Comparison of ENCODE assay signal across 8 mouse cellular contexts in the genomic region with DNA sequence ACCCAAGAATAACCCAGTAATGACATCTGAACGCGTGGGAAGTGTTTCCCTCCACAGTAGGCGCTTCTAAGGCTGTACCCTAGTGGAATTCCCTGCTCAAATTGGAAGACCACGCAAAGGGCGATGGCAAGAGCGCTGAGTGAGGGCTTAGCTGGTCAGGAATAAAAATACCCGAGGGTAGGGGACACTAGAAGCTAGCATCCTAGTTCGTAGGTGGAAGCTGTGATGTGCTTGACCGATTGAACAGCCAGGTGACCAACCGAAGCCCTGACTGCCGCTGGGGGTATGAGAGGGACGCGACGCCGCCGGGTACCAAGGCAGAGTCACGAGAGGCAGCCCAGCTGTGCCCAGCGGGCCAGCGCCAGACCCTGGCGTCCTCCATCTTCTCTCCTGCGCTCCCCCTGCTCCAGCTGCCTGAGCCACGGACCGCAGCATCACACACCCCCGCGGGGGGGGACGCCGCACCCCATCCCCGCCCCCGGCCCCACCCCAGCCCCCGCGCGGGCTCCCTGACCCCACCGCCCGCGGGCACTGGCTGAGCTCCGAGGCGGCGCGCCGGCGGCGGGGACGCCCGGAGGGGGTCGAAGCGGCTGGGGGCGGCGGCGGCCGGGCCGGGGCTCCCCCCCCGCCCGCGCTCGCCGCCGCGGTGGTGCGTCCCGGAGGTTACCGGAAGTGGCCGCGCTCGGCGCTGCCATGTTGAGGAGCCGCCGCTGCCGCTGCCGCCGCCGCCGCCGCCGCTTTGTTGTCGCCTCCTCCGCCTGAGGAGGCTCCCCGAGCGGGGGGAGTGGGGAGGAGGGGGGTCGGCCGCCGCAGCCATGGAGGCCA. TPM values are rescaled to one million over a fixed set of nuclear protein-coding genes. Genes with fewer than 3 reads are reported as not detected.
DNase-seq lines count a peak whose midpoint lies in the region; ATAC-seq and TF ChIP-seq lines count a peak whose summit lies in the region.

Vezf1 (plus strand) TSS at position 694 of the 825 bp plus-strand sequence.

- DNase-seq in CD4-positive helper T cell, adult 2 months (ENCODE audit: low read depth, low spot score), result peak; percentile 87
- peak; percentile 90 for DNase-seq in brain, embryonic 14.5 days (ENCODE audit: low read depth)
- peak; percentile 81 for DNase-seq in liver, embryonic 11.5 days (ENCODE audit: low spot score)
- peak; percentile 71 to 73 for DNase-seq in spleen, postnatal 36 days (ENCODE audit: low spot score in 2 of 2)

- no peaks in the 10 kb centered on the region for H3K9me3 ChIP-seq in erythroblast, embryonic 14.5 days (ENCODE audit: control insufficient read depth, low read length)
- H3K9me3 ChIP-seq in heart, embryonic 11.5 days (replicated peaks; ENCODE audit: control insufficient read depth, low read length), result no peaks in the 10 kb centered on the region
- H3K9me3 ChIP-seq in kidney, embryonic 15.5 days (replicated peaks), result no peaks in the 10 kb centered on the region
- H3K9me3 ChIP-seq in liver, embryonic 11.5 days (ENCODE audit: control insufficient read depth, low read length), result no peaks in the 10 kb centered on the region

- peak; percentile 86 for ATAC-seq in heart, embryonic 11.5 days (replicated peaks; ENCODE audit: insufficient number of reproducible peaks, low FRiP score, low TSS enrichment)
- peak; percentile 87 for ATAC-seq in kidney, embryonic 15.5 days (replicated peaks; ENCODE audit: low FRiP score)
- ATAC-seq in liver, embryonic 11.5 days (replicated peaks; ENCODE audit: low FRiP score), result peak; percentile 80

- peaks cover 10% of the 10 kb centered on the region for H3K36me3 ChIP-seq in erythroblast, embryonic 14.5 days (ENCODE audit: control insufficient read depth)
- H3K36me3 ChIP-seq in heart, embryonic 11.5 days (ENCODE audit: control insufficient read depth, insufficient read depth, low read length), result no peaks in the 10 kb centered on the region
- no peaks in the 10 kb centered on the region for H3K36me3 ChIP-seq in kidney, embryonic 15.5 days
- H3K36me3 ChIP-seq in liver, embryonic 11.5 days (ENCODE audit: control insufficient read depth, insufficient read depth, low read length), result no peaks in the 10 kb centered on the region
- H3K36me3 ChIP-seq in myocyte (ENCODE audit: control insufficient read depth, insufficient read depth), result no peaks in the 10 kb centered on the region

- under 1% methylated on average over 65 of the region's 81 CpGs for WGBS in heart, embryonic 11.5 days (ENCODE audit: insufficient replicate concordance)
- WGBS in kidney, embryonic 15.5 days, result under 1% methylated on average over 63 of the region's 81 CpGs
- under 1% methylated on average over 49 of the region's 81 CpGs for WGBS in liver, embryonic 11.5 days

- peaks cover 44% of the 10 kb centered on the region for H3K79me2 ChIP-seq in myocyte (ENCODE audit: control insufficient read depth, insufficient read depth)

- peak within 1 kb of the TSS; percentile 94 for H3K4me2 ChIP-seq in heart, embryonic 11.5 days
- H3K4me2 ChIP-seq in kidney, embryonic 15.5 days, result peak within 1 kb of the TSS; percentile 92
- peak within 1 kb of the TSS; percentile 92 for H3K4me2 ChIP-seq in liver, embryonic 11.5 days
- peak within 1 kb of the TSS; percentile 97 for H3K4me2 ChIP-seq in myocyte (ENCODE audit: low read depth)

- peak within 1 kb of the TSS; percentile 97 for H3K9ac ChIP-seq in heart, embryonic 11.5 days (ENCODE audit: low read depth, low read length)
- peak within 1 kb of the TSS; percentile 92 for H3K9ac ChIP-seq in kidney, embryonic 15.5 days
- H3K9ac ChIP-seq in liver, embryonic 11.5 days (ENCODE audit: low read depth, low read length), result peak within 1 kb of the TSS; percentile 92

- H3ac ChIP-seq in myocyte (ENCODE audit: control insufficient read depth, insufficient read length), result peak within 1 kb of the TSS; percentile 44

- peaks cover 32% of the 10 kb centered on the region for H3K4me1 ChIP-seq in erythroblast, embryonic 14.5 days (ENCODE audit: control insufficient read depth)
- H3K4me1 ChIP-seq in heart, embryonic 11.5 days (ENCODE audit: control insufficient read depth, insufficient read depth, low read length), result peaks cover 18% of the 10 kb centered on the region
- H3K4me1 ChIP-seq in kidney, embryonic 15.5 days, result peaks cover 39% of the 10 kb centered on the region
- peaks cover 21% of the 10 kb centered on the region for H3K4me1 ChIP-seq in liver, embryonic 11.5 days (replicated peaks; ENCODE audit: control insufficient read depth, insufficient read depth, low read length)

- peak within 1 kb of the TSS; percentile 79 for H3K4me3 ChIP-seq in erythroblast, embryonic 14.5 days (replicated peaks)
- H3K4me3 ChIP-seq in heart, embryonic 11.5 days (ENCODE audit: low read depth, low read length), result peak within 1 kb of the TSS; percentile 98
- H3K4me3 ChIP-seq in kidney, embryonic 15.5 days (replicated peaks), result peak within 1 kb of the TSS; percentile 98
- H3K4me3 ChIP-seq in liver, embryonic 11.5 days (ENCODE audit: low read depth, low read length), result peak within 1 kb of the TSS; percentile 97
- peak within 1 kb of the TSS; percentile 85 for H3K4me3 ChIP-seq in myocyte

- peak within 1 kb of the TSS; percentile 97 for H3K27ac ChIP-seq in heart, embryonic 11.5 days (ENCODE audit: low read depth, low read length)
- H3K27ac ChIP-seq in kidney, embryonic 15.5 days, result peak within 1 kb of the TSS; percentile 98
- H3K27ac ChIP-seq in liver, embryonic 11.5 days (ENCODE audit: low read depth, low read length), result peak within 1 kb of the TSS; percentile 92

- peak; percentile 62 for TF ChIP-seq POLR2A in brain, embryonic 14.5 days (IDR thresholded peaks at IDR 0.05; ENCODE audit: borderline replicate concordance, extremely low read depth, insufficient read depth, insufficient read length, poor library complexity, severe bottlenecking)
- peak; percentile 85 for TF ChIP-seq POLR2A in myocyte (IDR thresholded peaks at IDR 0.05; ENCODE audit: insufficient read length, low read depth)

- no peak for TF ChIP-seq CTCF in brain, embryonic 14.5 days (IDR thresholded peaks at IDR 0.05; ENCODE audit: borderline replicate concordance, extremely low read depth, insufficient read depth, insufficient read length)

- H3K27me3 ChIP-seq in erythroblast, embryonic 14.5 days (ENCODE audit: control insufficient read depth), result peaks cover 5% of the 10 kb centered on the region
- no peaks in the 10 kb centered on the region for H3K27me3 ChIP-seq in heart, embryonic 11.5 days (ENCODE audit: control insufficient read depth, insufficient read depth, low read length)
- no peaks in the 10 kb centered on the region for H3K27me3 ChIP-seq in kidney, embryonic 15.5 days
- H3K27me3 ChIP-seq in liver, embryonic 11.5 days (replicated peaks; ENCODE audit: control insufficient read depth, insufficient read depth, low read length), result no peaks in the 10 kb centered on the region
- no peaks in the 10 kb centered on the region for H3K27me3 ChIP-seq in myocyte (ENCODE audit: control insufficient read depth, insufficient read depth, insufficient read length)

TF ChIP-seq in myocyte, 11 proteins besides CTCF, POLR2A, EP300 and RAD21:
- TF ChIP-seq POLR2AphosphoS2 (IDR thresholded peaks at IDR 0.05; ENCODE audit: insufficient read length, low read depth) (peak; percentile 95), E2F4 (IDR thresholded peaks at IDR 0.05; ENCODE audit: insufficient read depth) (no peak), TCF12 (IDR thresholded peaks at IDR 0.05; ENCODE audit: insufficient read depth, poor library complexity, severe bottlenecking) (no peak), MAX (IDR thresholded peaks at IDR 0.05; ENCODE audit: low read depth) (no peak), SRF (IDR thresholded peaks at IDR 0.05; ENCODE audit: control insufficient read depth, insufficient read length, low read depth) (no peak), REST (IDR thresholded peaks at IDR 0.05; ENCODE audit: insufficient read depth, insufficient read length) (no peak), MYOG (IDR thresholded peaks at IDR 0.05; ENCODE audit: control insufficient read depth in 1 of 3, insufficient read depth in 1 of 3, insufficient read length in 2 of 3, low read depth in 2 of 3) (peak in 2 of 3 experiments; percentile 60 to 76), TCF3 (IDR thresholded peaks at IDR 0.05; ENCODE audit: insufficient read length, low read depth) (no peak), CEBPB (IDR thresholded peaks at IDR 0.05; ENCODE audit: insufficient read depth, poor library complexity, severe bottlenecking) (no peak), MYOD1 (IDR thresholded peaks at IDR 0.05; ENCODE audit: control insufficient read depth in 1 of 3, insufficient read length in 2 of 3, low read depth in 2 of 3) (peak in 2 of 3 experiments; percentile 52 to 57), USF1 (IDR thresholded peaks at IDR 0.05; ENCODE audit: low read depth) (no peak)

RNA-seq across cellular contexts. Expression of gene Vezf1, which starts in this region (rescaled TPM):
- 45.0 and 58.4 TPM in 2 replicates for polyA plus RNA-seq in brain, embryonic 14.5 days (2012; rRNA removed)
- 0.24 and 0.38 TPM in 2 replicates for polyA plus RNA-seq in erythroblast, embryonic 14.5 days (2012)
- 24.8 and 26.4 TPM in 2 replicates for polyA plus RNA-seq in heart, embryonic 11.5 days (2014; fragmentation: Nextera tagmentation; extraction: Ambion mirVana)
- 42.5 and 42.8 TPM in 2 replicates for polyA plus RNA-seq in kidney, embryonic 15.5 days (2015; fragmentation: Nextera tagmentation; extraction: Ambion mirVana)
- 21.7 and 24.0 TPM in 2 replicates for polyA plus RNA-seq in liver, embryonic 11.5 days (2014; fragmentation: Nextera tagmentation; extraction: Ambion mirVana)
- polyA plus RNA-seq in myocyte (2012; fragmentation: generic; extraction: Trizol), result 17.7 TPM

Comparison
In these comparisons a context has a peak if more than half of its experiments do, and no peak if none do; other contexts are left out.
1. Peak in every context shown above with its lines: DNase-seq, ATAC-seq, H3K4me3 ChIP-seq and H3K27ac ChIP-seq.
2. RNA of gene Vezf1 (polyA plus RNA-seq): 45.0 to 58.4 TPM in brain, embryonic 14.5 days, 42.5 to 42.8 TPM in kidney, embryonic 15.5 days, 24.8 to 26.4 TPM in heart, embryonic 11.5 days, 21.7 to 24.0 TPM in liver, embryonic 11.5 days and 17.7 TPM in myocyte (single experiment); 0.24 to 0.38 TPM in erythroblast, embryonic 14.5 days; every median in the first group is over 10 times any median in the second.